Mouse (Mus musculus) limb, embryonic 10.5 days (tissue): Measurements from ENCODE around the gene Adamtsl4. TPM values are rescaled to one million over a fixed set of nuclear protein-coding genes. Genes with fewer than 3 reads are reported as not detected.

Experiments used
- DNase-seq: peaks from one replicate; pipeline ENCODE4 v3.0.0-alpha.2; 2017; ENCODE audit warnings: low spot score
- H3K27ac ChIP-seq: fragments of 300-500 bp; sonication (generic); 2 replicates; pipeline ENCODE4 v1.5.1; 2016; ENCODE audit warnings: mild to moderate bottlenecking
- H3K27me3 ChIP-seq: fragments of 300-500 bp; sonication (generic); 2 replicates; pipeline ENCODE4 v1.6.1; 2016; ENCODE audit warnings: low read depth, mild to moderate bottlenecking; ENCODE audit not compliant: poor library complexity, severe bottlenecking
- H3K36me3 ChIP-seq: fragments of 300-500 bp; sonication (generic); 2 replicates; pipeline ENCODE4 v1.6.1; 2016; ENCODE audit warnings: mild to moderate bottlenecking, moderate library complexity
- H3K4me1 ChIP-seq: fragments of 300-500 bp; sonication (generic); 2 replicates; pipeline ENCODE4 v1.6.1; 2016
- H3K4me3 ChIP-seq: fragments of 300-500 bp; sonication (generic); 2 replicates; pipeline ENCODE4 v1.5.1; 2016; ENCODE audit warnings: mild to moderate bottlenecking, moderate library complexity
- H3K9me3 ChIP-seq: fragments of 300-500 bp; sonication (generic); replicated peaks from 2 replicates; pipeline ENCODE4 v1.6.1; 2016; ENCODE audit warnings: mild to moderate bottlenecking
- WGBS: fragments of 180-500 bp; shearing (Covaris S2); methylation state at CpG from one replicate; pipeline ENCODE4 v1.1.7; 2016; 5-methylcytosine and 5-hydroxymethylcytosine counted together
- polyA plus RNA-seq: library from polyadenylated mRNA; unstranded; fragments of >200 nt; fragmentation: Nextera tagmentation; extraction: Ambion mirVana; gene quantifications from 2 replicates; pipeline ENCODE4 v1.2.1, GENCODE M21; 2016

Gene Adamtsl4
- polyA plus RNA-seq, 1 experiment from 2014 or later = 0.63 TPM

DNA sequence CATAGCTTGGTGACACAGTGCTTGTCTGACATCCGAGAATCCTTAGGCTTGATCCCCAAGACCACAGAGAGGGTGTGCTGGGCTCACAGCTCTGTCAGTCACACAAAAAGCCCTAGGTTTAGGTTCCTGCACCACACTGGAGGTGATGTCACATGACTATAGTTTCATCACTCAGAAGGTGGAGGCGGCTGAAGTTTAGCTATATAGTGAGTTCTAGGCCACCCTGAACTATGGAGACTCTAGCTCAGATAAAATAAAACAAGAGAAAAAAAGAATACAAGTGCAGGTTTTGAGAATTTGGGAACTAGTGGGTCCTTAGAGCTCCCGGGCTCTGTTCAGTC lies 36.7 kb downstream of the Adamtsl4 start:
- no peaks in the 10 kb centered on the region for H3K27me3 ChIP-seq
- 89% methylated on average over 3 of the region's 3 CpGs for WGBS
- H3K27ac ChIP-seq = no peak overlapping the region
- no peak for DNase-seq
- no peaks in the 10 kb centered on the region for H3K9me3 ChIP-seq
- no peak overlapping the region for H3K4me3 ChIP-seq
- peaks cover 21% of the 10 kb centered on the region for H3K4me1 ChIP-seq
- no peaks in the 10 kb centered on the region for H3K36me3 ChIP-seq

DNA sequence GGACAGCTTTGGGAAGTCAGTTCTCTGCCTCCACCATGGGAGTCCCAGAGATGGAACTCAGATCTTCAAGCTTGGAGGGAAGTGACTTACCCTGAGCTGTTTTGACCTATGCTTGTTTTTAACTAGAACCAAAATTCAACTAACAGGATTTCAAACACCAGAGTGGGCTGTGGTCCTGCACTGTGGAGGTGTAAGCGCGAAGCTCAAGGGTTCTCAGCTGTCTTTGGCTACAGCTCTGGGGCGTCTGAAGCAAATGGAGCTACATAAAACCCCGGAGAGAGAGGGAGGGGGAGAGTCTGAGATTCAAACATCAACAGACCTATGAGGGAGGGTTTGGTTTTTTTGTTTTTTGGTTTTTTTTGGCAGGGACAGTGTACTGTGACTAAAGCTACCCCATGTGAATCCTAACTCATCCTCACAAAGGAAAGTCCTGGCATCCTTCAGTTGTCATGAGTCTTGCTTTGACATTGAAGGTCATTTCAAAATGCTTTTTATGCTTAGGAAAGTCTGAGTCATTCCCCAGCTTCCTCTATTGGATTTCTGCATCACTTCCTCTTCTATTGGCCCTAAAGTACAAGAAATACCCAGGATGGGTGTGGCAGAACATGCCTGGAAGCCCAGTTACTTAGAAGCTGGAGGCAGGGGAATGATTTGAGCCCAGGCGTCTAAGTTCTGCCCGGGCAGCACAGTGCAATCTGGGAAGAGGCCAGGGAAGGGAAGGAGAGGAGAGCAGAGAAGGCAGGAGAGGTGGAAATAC lies 37.3 kb downstream of the Adamtsl4 start:
- H3K4me1 ChIP-seq = peaks cover 22% of the 10 kb centered on the region
- 75% methylated on average over 6 of the region's 6 CpGs for WGBS
- no peak overlapping the region for H3K4me3 ChIP-seq
- no peak overlapping the region for H3K27ac ChIP-seq
- no peaks in the 10 kb centered on the region for H3K36me3 ChIP-seq
- no peaks in the 10 kb centered on the region for H3K27me3 ChIP-seq
- no peaks in the 10 kb centered on the region for H3K9me3 ChIP-seq
- no peak for DNase-seq

DNA sequence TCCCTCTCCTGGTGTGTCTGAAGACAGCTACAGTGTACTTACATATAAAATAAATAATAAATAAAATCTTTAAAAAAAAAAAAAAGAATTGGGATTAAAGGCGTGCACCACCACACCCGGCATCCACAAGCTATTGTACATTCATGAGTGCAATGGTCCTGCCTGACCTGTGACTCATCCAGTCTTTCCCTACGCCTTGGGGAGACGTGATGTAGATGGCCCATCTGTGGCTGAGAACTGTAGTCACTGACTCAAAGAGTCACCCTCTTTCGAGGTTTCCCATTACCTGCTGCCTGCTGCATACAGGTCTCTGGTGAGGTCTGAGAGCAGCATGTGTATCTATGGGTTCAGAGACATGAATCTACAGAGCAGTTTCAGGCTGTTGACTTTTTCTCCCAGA lies 39.7 kb downstream of the Adamtsl4 start:
- no peak overlapping the region for H3K4me3 ChIP-seq
- H3K27me3 ChIP-seq = no peaks in the 10 kb centered on the region
- no peak overlapping the region for H3K27ac ChIP-seq
- no peaks in the 10 kb centered on the region for H3K9me3 ChIP-seq
- no peaks in the 10 kb centered on the region for H3K36me3 ChIP-seq
- no peak for DNase-seq
- WGBS = 95% methylated on average over 5 of the region's 5 CpGs
- H3K4me1 ChIP-seq = peaks cover 16% of the 10 kb centered on the region

DNA sequence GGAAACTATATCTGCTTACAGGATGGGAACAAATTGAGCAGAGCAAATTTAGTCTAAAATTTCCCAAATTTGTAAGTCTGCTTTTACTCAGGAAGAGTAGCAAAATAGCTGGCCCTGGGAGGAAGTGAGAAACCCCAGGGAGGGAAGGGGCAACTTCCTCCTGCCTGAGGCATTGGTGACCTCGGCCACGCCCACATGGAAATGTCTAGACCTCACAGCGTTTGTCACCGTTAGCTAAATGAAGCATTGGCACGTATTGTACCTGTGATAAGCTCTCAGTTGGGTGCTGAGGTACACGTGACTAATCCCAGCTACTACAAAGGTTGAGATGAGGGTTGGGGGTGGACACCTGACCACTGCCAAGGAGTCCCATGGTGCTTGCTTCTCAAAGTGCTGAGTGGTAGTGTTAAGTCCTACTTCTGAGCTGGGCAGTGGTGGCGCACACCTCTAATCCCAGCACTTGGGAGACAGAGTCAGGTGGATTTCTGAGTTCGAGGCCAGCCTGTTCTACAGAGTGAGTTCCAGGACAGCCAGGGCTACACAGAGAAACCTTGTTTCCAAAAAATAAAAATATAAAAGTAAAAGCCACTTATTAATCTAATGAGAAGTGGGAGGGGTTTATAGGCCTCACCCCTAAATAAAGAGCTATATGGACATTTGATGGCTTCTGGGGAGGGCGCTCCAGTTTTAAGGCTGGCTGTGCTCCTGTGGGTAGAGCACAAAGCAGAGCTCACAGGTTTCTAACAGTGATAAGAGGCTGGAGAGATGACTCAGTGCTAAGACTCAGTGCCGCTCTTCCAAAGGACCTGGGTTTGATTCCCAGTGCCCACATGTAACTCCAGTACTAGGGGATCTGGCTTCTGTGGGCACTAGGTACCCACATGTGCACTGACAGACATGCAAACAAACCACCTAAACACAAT lies 42.1 kb downstream of the Adamtsl4 start:
- H3K27me3 ChIP-seq = no peaks in the 10 kb centered on the region
- DNase-seq = no peak
- peaks cover 3% of the 10 kb centered on the region; the same call in 1 of the 2 replicates for H3K4me1 ChIP-seq
- H3K27ac ChIP-seq = no peak overlapping the region
- H3K4me3 ChIP-seq = no peak overlapping the region
- H3K36me3 ChIP-seq = peaks cover 13% of the 10 kb centered on the region
- H3K9me3 ChIP-seq = no peaks in the 10 kb centered on the region
- 60% methylated on average over 10 of the region's 10 CpGs for WGBS

DNA sequence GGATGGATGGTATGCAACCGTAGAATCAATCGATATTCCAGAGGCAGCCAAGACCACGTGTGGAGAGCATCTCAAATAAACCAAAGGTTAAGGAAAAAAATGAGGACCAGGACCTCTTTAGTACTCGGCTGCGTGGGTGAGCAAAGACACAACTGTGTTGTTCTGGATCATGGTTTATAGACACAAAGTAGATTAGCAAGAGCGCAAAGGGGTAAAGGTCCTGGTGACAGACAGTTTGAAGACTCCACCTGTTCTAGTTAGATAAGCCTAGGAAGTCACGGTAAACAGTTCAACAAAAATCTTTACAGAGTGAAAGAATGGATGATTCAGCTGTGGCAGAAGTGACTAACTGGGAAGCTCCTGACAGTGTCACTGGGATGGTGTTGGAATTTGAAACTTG lies 44.6 kb downstream of the Adamtsl4 start:
- Histone ChIP-seq H3K27ac (no peak overlapping the region), H3K4me3 (no peak overlapping the region), H3K9me3 (no peaks in the 10 kb centered on the region), H3K36me3 (peaks cover 37% of the 10 kb centered on the region), H3K27me3 (no peaks in the 10 kb centered on the region), H3K4me1 (peaks cover 3% of the 10 kb centered on the region; the same call in 1 of the 2 replicates)
- DNase-seq = no peak
- 88% methylated on average over 7 of the region's 7 CpGs for WGBS

DNA sequence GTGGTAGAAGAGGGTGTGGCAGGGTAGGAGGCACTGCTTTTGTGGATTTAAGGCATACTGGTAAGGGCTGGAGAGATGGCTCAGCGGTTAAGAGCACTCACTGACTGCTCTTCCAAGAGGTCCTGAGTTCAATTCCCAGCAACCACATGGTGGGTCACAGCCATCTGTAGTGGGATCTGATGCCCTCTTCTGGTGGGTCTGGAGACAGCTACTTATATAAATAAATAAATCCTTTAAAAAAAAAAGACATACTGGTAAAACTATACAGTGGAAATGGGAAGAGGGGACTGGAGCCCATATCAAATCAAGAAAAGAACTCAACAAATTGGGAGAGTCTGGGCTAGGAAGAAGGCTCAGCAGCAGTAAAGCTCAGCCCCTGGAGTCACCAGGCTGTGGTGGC lies 48.0 kb downstream of the Adamtsl4 start:
- no peaks in the 10 kb centered on the region for H3K9me3 ChIP-seq
- 80% methylated on average over 1 of the region's 1 CpGs for WGBS
- DNase-seq = no peak
- H3K27ac ChIP-seq = no peak overlapping the region
- H3K4me3 ChIP-seq = no peak overlapping the region
- no peaks in the 10 kb centered on the region for H3K27me3 ChIP-seq
- H3K36me3 ChIP-seq = peaks cover 71% of the 10 kb centered on the region
- H3K4me1 ChIP-seq = no peaks in the 10 kb centered on the region

DNA sequence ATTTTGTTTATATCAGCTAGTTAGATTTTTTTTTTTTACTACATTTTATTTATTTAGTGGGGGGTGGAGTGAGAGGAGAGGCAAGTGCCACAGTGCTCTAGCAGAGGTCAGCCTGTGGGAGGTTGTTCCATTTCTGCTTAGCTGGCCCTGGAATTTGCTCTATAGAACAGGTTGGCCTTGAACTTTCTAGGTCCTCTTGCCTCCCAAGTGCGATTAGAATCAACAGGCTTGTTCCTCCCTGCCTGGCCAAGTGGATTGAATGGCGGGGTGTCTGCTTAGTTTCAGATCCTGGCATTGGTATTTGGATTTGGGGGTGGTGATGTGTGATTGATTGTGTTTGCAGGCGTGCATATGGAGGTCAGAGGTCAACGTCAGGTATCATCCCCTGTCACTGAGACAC lies 51.6 kb downstream of the Adamtsl4 start:
- Histone ChIP-seq H3K9me3 (no peaks in the 10 kb centered on the region), H3K4me1 (no peaks in the 10 kb centered on the region), H3K36me3 (peaks cover 99% of the 10 kb centered on the region), H3K27ac (no peak overlapping the region), H3K27me3 (no peaks in the 10 kb centered on the region), H3K4me3 (no peak overlapping the region)
- DNase-seq = no peak
- 89% methylated on average over 4 of the region's 4 CpGs for WGBS

DNA sequence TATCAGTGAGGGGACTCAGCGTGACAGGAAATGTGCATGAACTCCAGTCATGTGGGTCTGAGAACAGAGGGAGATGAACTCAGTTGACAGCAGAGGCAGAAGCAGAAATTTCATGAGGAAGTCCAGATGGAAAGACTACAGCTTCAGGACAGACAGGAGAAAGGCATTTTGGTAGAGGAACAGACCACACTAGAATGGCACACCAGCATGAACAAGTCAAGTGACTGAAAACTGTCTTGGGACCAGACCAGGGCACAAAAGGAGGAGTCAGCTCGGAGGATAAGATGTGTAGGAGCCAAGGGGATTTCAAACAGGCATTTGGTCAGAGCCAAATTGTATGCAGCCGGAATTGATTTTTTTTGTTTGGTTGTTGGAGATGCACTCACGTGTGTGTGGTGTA lies 52.1 kb downstream of the Adamtsl4 start:
- Histone ChIP-seq H3K36me3 (peaks cover 99% of the 10 kb centered on the region), H3K27me3 (no peaks in the 10 kb centered on the region), H3K27ac (no peak overlapping the region), H3K9me3 (no peaks in the 10 kb centered on the region), H3K4me3 (no peak overlapping the region), H3K4me1 (no peaks in the 10 kb centered on the region)
- WGBS = 86% methylated on average over 4 of the region's 4 CpGs
- no peak for DNase-seq

DNA sequence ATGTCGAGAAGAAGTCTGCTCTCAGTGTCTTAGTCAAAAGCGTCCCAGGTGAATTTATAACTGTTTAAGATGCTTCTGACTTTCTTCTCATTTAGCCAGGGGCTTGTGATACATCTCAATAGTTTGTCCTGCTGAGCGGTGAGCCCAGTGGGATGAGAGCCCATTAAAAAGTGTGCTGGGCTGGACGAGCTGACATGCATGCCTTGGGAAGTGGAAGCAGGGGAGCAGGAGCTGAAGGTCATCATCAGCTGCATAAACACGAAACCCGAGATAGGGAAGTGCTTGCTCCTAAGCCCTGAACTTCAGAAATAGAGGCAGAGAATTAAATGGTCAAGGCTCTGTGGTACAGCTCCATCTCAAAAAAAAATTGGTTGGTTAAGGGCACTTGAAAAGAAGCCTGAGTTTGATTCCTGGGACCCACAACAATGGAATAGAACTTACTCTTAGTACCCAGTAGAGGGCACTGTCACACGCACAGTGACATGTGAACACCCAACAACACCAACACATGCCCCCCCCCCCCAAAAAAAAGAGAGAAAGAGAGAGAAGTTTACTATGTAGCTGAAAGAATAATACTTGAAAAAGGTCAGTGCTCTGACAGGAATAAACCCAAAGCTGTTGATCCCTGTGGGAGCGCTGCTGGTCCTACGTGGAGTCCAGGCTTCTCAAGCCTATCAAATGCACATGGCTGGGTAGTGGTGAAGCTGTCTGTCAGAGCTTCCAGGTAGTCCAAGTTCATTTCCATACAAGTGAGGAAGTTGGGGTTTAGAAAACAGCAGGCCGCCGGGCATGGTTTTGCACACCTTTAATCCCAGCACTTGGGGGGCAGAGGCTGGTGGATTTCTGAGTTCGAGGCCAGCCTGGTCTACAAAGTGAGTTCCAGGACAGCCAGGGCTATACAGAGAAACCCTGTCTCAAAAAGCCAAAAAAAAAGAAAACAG lies 54.8 kb downstream of the Adamtsl4 start:
- 82% methylated on average over 12 of the region's 12 CpGs for WGBS

DNA sequence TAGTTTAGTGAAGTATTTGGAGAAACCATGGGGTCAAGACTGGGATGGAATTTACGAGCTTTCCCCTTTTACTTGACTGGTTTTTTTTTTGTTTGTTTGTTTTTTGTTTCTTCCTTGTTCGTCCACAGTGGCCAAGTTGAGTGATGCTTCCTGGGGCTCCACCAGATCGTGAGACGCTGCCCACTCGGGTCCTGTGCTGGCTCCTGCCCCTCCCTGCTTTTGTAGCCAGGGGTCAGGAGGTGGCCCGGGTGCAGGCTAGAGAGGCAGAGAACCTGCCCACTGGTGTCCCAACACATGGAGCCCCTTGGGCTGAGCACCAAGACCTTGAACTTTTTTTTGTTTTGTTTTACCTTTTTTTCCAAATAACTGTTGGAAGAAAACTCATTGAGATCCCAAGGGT lies 56.4 kb downstream of the Adamtsl4 start:
- Histone ChIP-seq H3K36me3 (peaks cover 99% of the 10 kb centered on the region), H3K9me3 (no peaks in the 10 kb centered on the region), H3K27me3 (no peaks in the 10 kb centered on the region), H3K4me3 (no peak overlapping the region), H3K4me1 (peaks cover 1% of the 10 kb centered on the region), H3K27ac (no peak overlapping the region)
- DNase-seq = no peak
- 84% methylated on average over 6 of the region's 6 CpGs for WGBS

More for the DNA sequence above, 54.8 kb downstream of the Adamtsl4 start:
- Histone ChIP-seq H3K4me3 (no peak overlapping the region), H3K9me3 (no peaks in the 10 kb centered on the region), H3K36me3 (peaks cover 99% of the 10 kb centered on the region), H3K27me3 (no peaks in the 10 kb centered on the region), H3K27ac (no peak overlapping the region), H3K4me1 (no peaks in the 10 kb centered on the region)
- DNase-seq = no peak

DNA sequence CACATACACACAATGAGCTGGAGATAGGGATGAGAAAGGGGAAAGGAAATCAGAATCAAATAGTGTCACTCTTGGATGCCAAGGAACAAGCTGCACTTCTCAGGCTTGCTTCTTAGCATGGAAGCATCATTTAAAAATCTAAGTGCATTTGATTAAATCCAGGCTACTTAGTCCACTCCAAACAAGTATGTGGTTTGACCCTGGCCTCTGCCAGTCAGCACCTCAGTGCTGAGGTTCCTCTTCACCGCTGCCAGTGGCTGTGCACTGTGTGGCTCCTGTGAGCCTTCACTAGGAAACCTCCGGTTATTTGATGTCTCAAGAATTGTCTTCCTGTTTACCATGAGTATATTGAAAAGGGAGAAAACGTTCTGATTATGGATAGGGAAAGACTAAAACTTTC lies 56.9 kb downstream of the Adamtsl4 start:
- DNase-seq = no peak
- peaks cover 6% of the 10 kb centered on the region for H3K4me1 ChIP-seq
- H3K9me3 ChIP-seq = no peaks in the 10 kb centered on the region
- H3K36me3 ChIP-seq = peaks cover 96% of the 10 kb centered on the region
- WGBS = 87% methylated on average over 3 of the region's 3 CpGs
- no peaks in the 10 kb centered on the region for H3K27me3 ChIP-seq
- no peak overlapping the region for H3K27ac ChIP-seq
- H3K4me3 ChIP-seq = no peak overlapping the region

DNA sequence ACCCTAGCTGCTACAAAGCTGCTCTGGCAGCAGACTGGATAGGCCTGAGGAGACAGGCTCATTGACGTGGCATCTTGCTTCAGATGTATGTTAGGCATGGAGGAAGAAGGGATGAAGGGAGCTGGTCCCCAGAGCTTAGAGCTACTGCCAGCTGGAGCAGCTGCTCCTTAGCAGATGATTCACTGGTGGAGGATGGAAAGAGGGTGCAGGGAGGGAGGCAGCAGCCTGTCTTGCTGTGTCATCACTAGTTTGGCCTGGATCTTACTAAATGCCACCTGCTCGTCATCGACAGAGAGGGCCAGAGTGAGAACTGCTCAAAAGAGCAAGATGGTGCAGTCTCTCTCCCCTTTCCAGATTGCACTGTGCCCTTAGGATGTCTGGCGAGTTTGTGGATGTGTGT lies 58.0 kb downstream of the Adamtsl4 start:
- DNase-seq = no peak
- H3K9me3 ChIP-seq = no peaks in the 10 kb centered on the region
- H3K27me3 ChIP-seq = no peaks in the 10 kb centered on the region
- peaks cover 85% of the 10 kb centered on the region for H3K36me3 ChIP-seq
- WGBS = 81% methylated on average over 4 of the region's 4 CpGs
- H3K4me3 ChIP-seq = no peak overlapping the region
- no peak overlapping the region for H3K27ac ChIP-seq
- H3K4me1 ChIP-seq = peaks cover 10% of the 10 kb centered on the region
